39 mouse cellular contexts compared by ENCODE assay signal in genomic region chr6:132750206-132750605, GRCm38 (mm10). TPM values are rescaled to one million over a fixed set of nuclear protein-coding genes. Genes with fewer than 3 reads are reported as not detected.
A peak's percentile ranks its signal among the peaks of the same experiment; 100 is the strongest.
DNase-seq lines count a peak whose midpoint lies in the region; ATAC-seq and TF ChIP-seq lines count a peak whose summit lies in the region.
"Had no signal": no experiment of that assay in that cellular context is flagged by ENCODE, and none has a peak within 500 bp of the region (broad histone marks: within the 10 kb centered on the region; RNA-seq: fewer than 3 reads in every experiment).

No protein-coding gene starts in this region.

- H3K9me3 ChIP-seq in MEL (replicated peaks; ENCODE audit: insufficient read depth, low read length): no peaks in the 10 kb centered on the region
- no peaks in the 10 kb centered on the region for H3K9me3 ChIP-seq in limb, embryonic 10.5 days (replicated peaks)
- no peaks in the 10 kb centered on the region for H3K9me3 ChIP-seq in midbrain, embryonic 14.5 days (ENCODE audit: control insufficient read depth, low read length)
- H3K9me3 ChIP-seq: heart, embryonic 13.5 days; kidney, embryonic 15.5 days; midbrain, embryonic 10.5 days had no signal

- H3K4me3 ChIP-seq in MEL (ENCODE audit: control insufficient read depth in 1 of 2, insufficient read depth in 1 of 2, low read depth in 2 of 2, low read length in 2 of 2): no peak overlapping the region
- no peak overlapping the region for H3K4me3 ChIP-seq in limb, embryonic 10.5 days
- no peak overlapping the region for H3K4me3 ChIP-seq in midbrain, embryonic 14.5 days (replicated peaks; ENCODE audit: low read depth, low read length)
- H3K4me3 ChIP-seq: heart, embryonic 13.5 days; kidney, embryonic 15.5 days; midbrain, embryonic 10.5 days had no signal

- no peaks in the 10 kb centered on the region for H3K36me3 ChIP-seq in MEL (ENCODE audit: control insufficient read depth in 1 of 2, insufficient read depth in 2 of 2, low read length in 2 of 2)
- no peaks in the 10 kb centered on the region for H3K36me3 ChIP-seq in limb, embryonic 10.5 days
- H3K36me3 ChIP-seq in midbrain, embryonic 14.5 days (ENCODE audit: control insufficient read depth, insufficient read depth, low read length): no peaks in the 10 kb centered on the region
- H3K36me3 ChIP-seq: heart, embryonic 13.5 days; kidney, embryonic 15.5 days; midbrain, embryonic 10.5 days had no signal

- no peak for TF ChIP-seq POLR2A in MEL (IDR thresholded peaks at IDR 0.05; ENCODE audit: control insufficient read depth in 1 of 2, insufficient read depth in 1 of 2, low read depth in 1 of 2, low read length in 2 of 2, poor library complexity in 1 of 2)

- no peaks in the 10 kb centered on the region for H3K79me2 ChIP-seq in MEL (ENCODE audit: control insufficient read depth, insufficient read depth, low read length, poor library complexity)

- 85% methylated on average over 2 of the region's 2 CpGs for WGBS in limb, embryonic 10.5 days
- 85% methylated on average over 2 of the region's 2 CpGs for WGBS in midbrain, embryonic 14.5 days

- TF ChIP-seq EP300 in MEL (IDR thresholded peaks at IDR 0.05; ENCODE audit: low read depth in 1 of 2, low read length in 2 of 2): no peak

- no peak overlapping the region for H3K27ac ChIP-seq in MEL (ENCODE audit: control insufficient read depth, low read depth, low read length)
- H3K27ac ChIP-seq in limb, embryonic 10.5 days: no peak overlapping the region
- no peak overlapping the region for H3K27ac ChIP-seq in midbrain, embryonic 14.5 days (replicated peaks; ENCODE audit: low read depth, low read length)
- H3K27ac ChIP-seq: heart, embryonic 13.5 days; kidney, embryonic 15.5 days; liver, embryonic 14.5 days; midbrain, embryonic 10.5 days had no signal

- peak; percentile 96 for ATAC-seq in frontal cortex, adult (ENCODE audit: low TSS enrichment)
- ATAC-seq in midbrain, embryonic 14.5 days (ENCODE audit: low FRiP score, low TSS enrichment): no peak
- ATAC-seq: forebrain, embryonic 16.5 days; hindbrain, embryonic 16.5 days; midbrain, embryonic 16.5 days had no signal

- no peak overlapping the region for H3K4me2 ChIP-seq in midbrain, embryonic 14.5 days (ENCODE audit: low read length)
- H3K4me2 ChIP-seq: heart, embryonic 13.5 days; kidney, embryonic 15.5 days had no signal

- no peaks in the 10 kb centered on the region for H3K4me1 ChIP-seq in MEL (ENCODE audit: control insufficient read depth in 1 of 2, insufficient read depth in 2 of 2, low read length in 2 of 2)
- H3K4me1 ChIP-seq in limb, embryonic 10.5 days: no peaks in the 10 kb centered on the region
- H3K4me1 ChIP-seq in midbrain, embryonic 14.5 days (ENCODE audit: control insufficient read depth, insufficient read depth, low read length): no peaks in the 10 kb centered on the region
- H3K4me1 ChIP-seq: heart, embryonic 13.5 days; kidney, embryonic 15.5 days; midbrain, embryonic 10.5 days had no signal

- no peak for TF ChIP-seq RAD21 in MEL (IDR thresholded peaks at IDR 0.05; ENCODE audit: low read depth, low read length)

- TF ChIP-seq CTCF in MEL (IDR thresholded peaks at IDR 0.05 in 2 of 3, conservative IDR thresholded peaks at IDR 0.05 in 1 of 3; ENCODE audit: control insufficient read depth in 1 of 3, insufficient read depth in 1 of 3, low read depth in 2 of 3, low read length in 3 of 3, poor library complexity in 1 of 3, severe bottlenecking in 1 of 3): no peak

- no peaks in the 10 kb centered on the region for H3K27me3 ChIP-seq in MEL (ENCODE audit: control insufficient read depth in 1 of 2, insufficient read depth in 2 of 2, low read length in 2 of 2)
- no peaks in the 10 kb centered on the region for H3K27me3 ChIP-seq in limb, embryonic 10.5 days (ENCODE audit: low read depth, poor library complexity, severe bottlenecking)
- no peaks in the 10 kb centered on the region for H3K27me3 ChIP-seq in midbrain, embryonic 14.5 days (ENCODE audit: control insufficient read depth, insufficient read depth, low read length)
- H3K27me3 ChIP-seq: heart, embryonic 13.5 days; kidney, embryonic 15.5 days had no signal

- DNase-seq in frontal cortex, postnatal 36 days (ENCODE audit: low spot score in 2 of 2): no peak
- peak; percentile 3 for DNase-seq in ovary, adult 18-20 months (ENCODE audit: low spot score)
- DNase-seq in ovary, postnatal 36 days (ENCODE audit: low spot score): no peak
- DNase-seq in MEL (ENCODE audit: low read depth, low spot score): peak; percentile 3
- peak; percentile 59 for DNase-seq in brain, adult 2 months (ENCODE audit: low read depth, low spot score)
- no peak for DNase-seq in limb, embryonic 10.5 days (ENCODE audit: low spot score)
- DNase-seq in midbrain, embryonic 14.5 days: no peak
- DNase-seq: cerebellum, adult 2 months; cerebellum, postnatal 36 days; gastrocnemius, postnatal 10 days; kidney, adult 18-20 months; kidney, postnatal 25 days; liver; lung, adult 2 months; thymus, postnatal 14 days had no signal

- H3K9ac ChIP-seq in MEL (ENCODE audit: control insufficient read depth, low read depth, low read length, poor library complexity, severe bottlenecking): no peak overlapping the region
- no peak overlapping the region for H3K9ac ChIP-seq in midbrain, embryonic 14.5 days (replicated peaks; ENCODE audit: low read length)
- H3K9ac ChIP-seq: heart, embryonic 13.5 days; kidney, embryonic 15.5 days; liver, embryonic 14.5 days had no signal

TF ChIP-seq in MEL, 35 proteins besides CTCF, POLR2A, EP300 and RAD21:
- TF ChIP-seq KAT2A (conservative IDR thresholded peaks at IDR 0.05; ENCODE audit: low read depth, low read length): no peak
- no peak for TF ChIP-seq BHLHE40 (IDR thresholded peaks at IDR 0.05; ENCODE audit: borderline replicate concordance, low read depth, low read length)
- TF ChIP-seq MXI1 (IDR thresholded peaks at IDR 0.05; ENCODE audit: low read depth, low read length): no peak
- no peak for TF ChIP-seq ZC3H11A (IDR thresholded peaks at IDR 0.05; ENCODE audit: low read depth, low read length)
- no peak for TF ChIP-seq ELF1 (IDR thresholded peaks at IDR 0.05; ENCODE audit: low read depth, low read length)
- no peak for TF ChIP-seq USF1 (IDR thresholded peaks at IDR 0.05; ENCODE audit: low read depth, low read length)
- no peak for TF ChIP-seq POLR2AphosphoS2 (IDR thresholded peaks at IDR 0.05; ENCODE audit: low read length)
- TF ChIP-seq CHD2 (IDR thresholded peaks at IDR 0.05; ENCODE audit: low read length): no peak
- no peak for TF ChIP-seq ZNF384 (IDR thresholded peaks at IDR 0.05; ENCODE audit: low read depth, low read length)
- no peak for TF ChIP-seq NRF1 (IDR thresholded peaks at IDR 0.05; ENCODE audit: insufficient read depth, low read depth, low read length, poor library complexity, severe bottlenecking)
- TF ChIP-seq JUND (IDR thresholded peaks at IDR 0.05; ENCODE audit: low read depth, low read length): no peak

RNA-seq across cellular contexts. Expression of gene Tas2r124, which starts 4.3 kb away (rescaled TPM):
- total RNA-seq in MEL (2012; rRNA removed): not detected in 2 replicates
- not detected for polyA plus RNA-seq in MEL (2012; ENCODE audit: insufficient read depth in 1 of 2, insufficient read length in 2 of 2, low read depth in 1 of 2, low replicate concordance in 2 of 2, missing spikeins in 1 of 2)
- not detected in 2 replicates for polyA plus RNA-seq in limb, embryonic 10.5 days (2016; fragmentation: Nextera tagmentation; extraction: Ambion mirVana)
- polyA plus RNA-seq in midbrain, embryonic 14.5 days (2014; fragmentation: Nextera tagmentation; extraction: Ambion mirVana): not detected in 2 replicates
- total RNA-seq: gastrocnemius, postnatal 10 days; heart, adult 8-10 months; heart, postnatal 25 days; layer of hippocampus, adult 18-20 months; layer of hippocampus, postnatal 10 days; left cerebral cortex, adult 8-10 months; megakaryocyte progenitor cell, adult 5-6 weeks; neutrophil, adult 5-6 weeks had no signal
- polyA plus RNA-seq: cerebellum, adult 2 months; embryonic facial prominence, embryonic 11.5 days; forebrain, embryonic 16.5 days; gonadal fat pad, adult 2 months; heart, embryonic 13.5 days; hindbrain, embryonic 11.5 days; hindbrain, embryonic 16.5 days; intestine, embryonic 14.5 days; kidney, embryonic 15.5 days; limb, embryonic 11.5 days; liver, embryonic 14.5 days; lung, adult 2 months; midbrain, embryonic 10.5 days; midbrain, embryonic 16.5 days; neural tube, embryonic 11.5 days; small intestine, adult 2 months; stomach, embryonic 14.5 days; urinary bladder, adult 2 months had no signal

RNA-seq across cellular contexts. Expression of gene Tas2r102, which starts 11.7 kb away (rescaled TPM):
- not detected in 2 replicates for total RNA-seq in MEL (2012; rRNA removed)
- polyA plus RNA-seq in MEL (2012; ENCODE audit: insufficient read depth in 1 of 2, insufficient read length in 2 of 2, low read depth in 1 of 2, low replicate concordance in 2 of 2, missing spikeins in 1 of 2): not detected
- not detected in 2 replicates for polyA plus RNA-seq in limb, embryonic 10.5 days (2016; fragmentation: Nextera tagmentation; extraction: Ambion mirVana)
- polyA plus RNA-seq in midbrain, embryonic 14.5 days (2014; fragmentation: Nextera tagmentation; extraction: Ambion mirVana): not detected in 2 replicates
- total RNA-seq: gastrocnemius, postnatal 10 days; heart, adult 8-10 months; heart, postnatal 25 days; layer of hippocampus, adult 18-20 months; layer of hippocampus, postnatal 10 days; left cerebral cortex, adult 8-10 months; megakaryocyte progenitor cell, adult 5-6 weeks; neutrophil, adult 5-6 weeks had no signal
- polyA plus RNA-seq: cerebellum, adult 2 months; embryonic facial prominence, embryonic 11.5 days; forebrain, embryonic 16.5 days; gonadal fat pad, adult 2 months; heart, embryonic 13.5 days; hindbrain, embryonic 11.5 days; hindbrain, embryonic 16.5 days; intestine, embryonic 14.5 days; kidney, embryonic 15.5 days; limb, embryonic 11.5 days; liver, embryonic 14.5 days; lung, adult 2 months; midbrain, embryonic 10.5 days; midbrain, embryonic 16.5 days; neural tube, embryonic 11.5 days; small intestine, adult 2 months; stomach, embryonic 14.5 days; urinary bladder, adult 2 months had no signal

RNA-seq across cellular contexts. Expression of gene Tas2r115, which starts 12.4 kb away (rescaled TPM):
- total RNA-seq in MEL (2012; rRNA removed): not detected in 2 replicates
- polyA plus RNA-seq in MEL (2012; ENCODE audit: insufficient read depth in 1 of 2, insufficient read length in 2 of 2, low read depth in 1 of 2, low replicate concordance in 2 of 2, missing spikeins in 1 of 2): not detected
- polyA plus RNA-seq in limb, embryonic 10.5 days (2016; fragmentation: Nextera tagmentation; extraction: Ambion mirVana): not detected in 2 replicates
- polyA plus RNA-seq in midbrain, embryonic 14.5 days (2014; fragmentation: Nextera tagmentation; extraction: Ambion mirVana): not detected in 2 replicates
- total RNA-seq: gastrocnemius, postnatal 10 days; heart, adult 8-10 months; heart, postnatal 25 days; layer of hippocampus, adult 18-20 months; layer of hippocampus, postnatal 10 days; left cerebral cortex, adult 8-10 months; megakaryocyte progenitor cell, adult 5-6 weeks; neutrophil, adult 5-6 weeks had no signal
- polyA plus RNA-seq: cerebellum, adult 2 months; embryonic facial prominence, embryonic 11.5 days; forebrain, embryonic 16.5 days; gonadal fat pad, adult 2 months; heart, embryonic 13.5 days; hindbrain, embryonic 11.5 days; hindbrain, embryonic 16.5 days; intestine, embryonic 14.5 days; kidney, embryonic 15.5 days; limb, embryonic 11.5 days; liver, embryonic 14.5 days; lung, adult 2 months; midbrain, embryonic 10.5 days; midbrain, embryonic 16.5 days; neural tube, embryonic 11.5 days; small intestine, adult 2 months; stomach, embryonic 14.5 days; urinary bladder, adult 2 months had no signal

RNA-seq across cellular contexts. Expression of gene Tas2r136, which starts 27.8 kb away (rescaled TPM):
- total RNA-seq in MEL (2012; rRNA removed): not detected in 2 replicates
- not detected for polyA plus RNA-seq in MEL (2012; ENCODE audit: insufficient read depth in 1 of 2, insufficient read length in 2 of 2, low read depth in 1 of 2, low replicate concordance in 2 of 2, missing spikeins in 1 of 2)
- polyA plus RNA-seq in limb, embryonic 10.5 days (2016; fragmentation: Nextera tagmentation; extraction: Ambion mirVana): not detected in 2 replicates
- not detected in 2 replicates for polyA plus RNA-seq in midbrain, embryonic 14.5 days (2014; fragmentation: Nextera tagmentation; extraction: Ambion mirVana)
- total RNA-seq: gastrocnemius, postnatal 10 days; heart, adult 8-10 months; heart, postnatal 25 days; layer of hippocampus, adult 18-20 months; layer of hippocampus, postnatal 10 days; left cerebral cortex, adult 8-10 months; megakaryocyte progenitor cell, adult 5-6 weeks; neutrophil, adult 5-6 weeks had no signal
- polyA plus RNA-seq: cerebellum, adult 2 months; embryonic facial prominence, embryonic 11.5 days; forebrain, embryonic 16.5 days; gonadal fat pad, adult 2 months; heart, embryonic 13.5 days; hindbrain, embryonic 11.5 days; hindbrain, embryonic 16.5 days; intestine, embryonic 14.5 days; kidney, embryonic 15.5 days; limb, embryonic 11.5 days; liver, embryonic 14.5 days; lung, adult 2 months; midbrain, embryonic 10.5 days; midbrain, embryonic 16.5 days; neural tube, embryonic 11.5 days; small intestine, adult 2 months; stomach, embryonic 14.5 days; urinary bladder, adult 2 months had no signal

RNA-seq across cellular contexts. Expression of gene Tas2r122, which starts 38.5 kb away (rescaled TPM):
- total RNA-seq in MEL (2012; rRNA removed): not detected in 2 replicates
- not detected for polyA plus RNA-seq in MEL (2012; ENCODE audit: insufficient read depth in 1 of 2, insufficient read length in 2 of 2, low read depth in 1 of 2, low replicate concordance in 2 of 2, missing spikeins in 1 of 2)
- not detected in 2 replicates for polyA plus RNA-seq in limb, embryonic 10.5 days (2016; fragmentation: Nextera tagmentation; extraction: Ambion mirVana)
- not detected in 2 replicates for polyA plus RNA-seq in midbrain, embryonic 14.5 days (2014; fragmentation: Nextera tagmentation; extraction: Ambion mirVana)
- total RNA-seq: gastrocnemius, postnatal 10 days; heart, adult 8-10 months; heart, postnatal 25 days; layer of hippocampus, adult 18-20 months; layer of hippocampus, postnatal 10 days; left cerebral cortex, adult 8-10 months; megakaryocyte progenitor cell, adult 5-6 weeks; neutrophil, adult 5-6 weeks had no signal
- polyA plus RNA-seq: cerebellum, adult 2 months; embryonic facial prominence, embryonic 11.5 days; forebrain, embryonic 16.5 days; gonadal fat pad, adult 2 months; heart, embryonic 13.5 days; hindbrain, embryonic 11.5 days; hindbrain, embryonic 16.5 days; intestine, embryonic 14.5 days; kidney, embryonic 15.5 days; limb, embryonic 11.5 days; liver, embryonic 14.5 days; lung, adult 2 months; midbrain, embryonic 10.5 days; midbrain, embryonic 16.5 days; neural tube, embryonic 11.5 days; small intestine, adult 2 months; stomach, embryonic 14.5 days; urinary bladder, adult 2 months had no signal

Comparison
In these comparisons a context has a peak if more than half of its experiments do, and no peak if none do; other contexts are left out.
1. DNase-seq: peak in ovary, adult 18-20 months (single experiment), MEL (single experiment) and brain, adult 2 months (single experiment); none in frontal cortex, postnatal 36 days (0 of 2), ovary, postnatal 36 days (single experiment), limb, embryonic 10.5 days (single experiment) and midbrain, embryonic 14.5 days (single experiment).